Mouse (Mus musculus) CD4-positive, CD25-positive, alpha-beta regulatory T cell, adult 2 months (primary cell): ENCODE data around the gene 4921507P07Rik.

Source experiments
- DNase-seq: peaks from one replicate; pipeline ENCODE4 v3.0.0-alpha.2; 2012; ENCODE audit warnings: low read depth, low spot score

4921507P07Rik gene

DNA sequence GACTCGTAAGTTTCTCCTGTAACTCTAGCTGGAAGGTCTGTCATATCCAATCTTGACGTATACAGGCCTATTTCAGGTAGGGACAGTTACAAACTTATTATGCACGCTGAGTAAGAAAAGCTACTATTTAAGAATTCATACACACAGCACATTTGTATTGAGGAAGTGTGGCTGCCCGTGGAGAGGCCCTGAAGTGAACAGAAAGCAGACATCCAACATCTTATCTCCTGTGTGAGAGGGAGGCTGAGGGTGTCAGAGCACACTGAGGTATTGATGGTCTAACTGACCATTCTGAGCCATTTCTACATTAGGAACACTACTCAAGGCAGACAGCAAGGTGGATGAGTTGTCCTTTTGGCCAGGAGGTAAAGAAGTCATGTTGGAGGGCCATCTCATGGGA is 37.6 kb downstream of the 4921507P07Rik start:
- no peak for DNase-seq

- DNase-seq = no peak
Measured at GRCm38 (mm10) chr6:50557566-50557965, 38.9 kb downstream of the 4921507P07Rik start.

GRCm38 (mm10) chr6:50554223-50554622 is 42.2 kb downstream of the 4921507P07Rik start:
- peak; percentile 47 for DNase-seq

DNA sequence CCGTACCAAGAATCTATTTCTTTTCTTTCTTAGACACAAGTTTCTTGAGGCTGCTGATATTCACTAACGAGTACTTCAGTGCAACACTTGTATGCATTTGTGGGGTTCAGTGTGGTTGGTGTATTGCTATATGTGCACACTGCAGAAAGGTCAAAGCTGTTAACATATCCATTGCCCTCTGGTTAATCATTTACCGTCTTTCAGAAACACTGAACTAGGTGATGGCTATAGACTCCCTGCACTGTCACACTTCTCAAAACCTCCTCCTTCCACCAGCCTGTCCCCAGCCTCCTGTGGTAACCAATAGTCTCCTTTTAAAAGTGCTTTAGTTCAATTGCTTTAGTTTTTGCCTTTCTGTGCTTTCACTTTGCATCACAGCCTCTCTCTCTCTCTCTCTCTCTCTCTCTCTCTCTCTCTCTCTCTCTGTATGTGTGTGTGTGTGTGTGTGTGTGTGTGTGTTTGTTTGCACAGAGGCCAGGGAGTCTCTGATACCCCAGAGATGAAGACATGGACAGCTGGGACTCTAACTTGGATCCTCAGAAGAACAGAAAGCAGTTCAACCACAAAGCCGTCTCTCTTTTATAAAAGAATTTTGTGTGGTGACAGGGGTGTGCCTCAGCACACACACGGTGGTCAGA is 43.4 kb downstream of the 4921507P07Rik start:
- DNase-seq = no peak

DNA sequence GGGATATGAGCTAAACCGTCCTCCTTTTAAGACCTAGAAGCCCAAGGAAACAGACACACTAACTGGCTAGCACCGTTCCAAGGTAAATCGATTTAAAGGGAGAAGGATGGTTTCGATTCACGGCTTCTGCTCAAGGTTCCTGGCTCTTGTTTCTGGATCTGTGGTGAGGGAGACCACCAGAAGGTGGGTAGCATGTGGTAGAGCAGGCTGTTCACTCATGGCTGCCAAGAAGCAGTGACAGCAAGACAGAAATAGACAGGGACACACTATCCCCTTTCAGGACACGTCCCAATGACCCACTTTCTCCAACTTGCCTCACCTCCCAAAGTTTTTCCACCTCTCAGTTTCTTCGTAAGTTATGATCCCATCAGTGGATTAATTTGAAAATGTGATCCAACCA is 46.6 kb downstream of the 4921507P07Rik start:
- DNase-seq = no peak

- DNase-seq = no peak
Measured at GRCm38 (mm10) chr6:50549051-50549450, 47.4 kb downstream of the 4921507P07Rik start.

DNA sequence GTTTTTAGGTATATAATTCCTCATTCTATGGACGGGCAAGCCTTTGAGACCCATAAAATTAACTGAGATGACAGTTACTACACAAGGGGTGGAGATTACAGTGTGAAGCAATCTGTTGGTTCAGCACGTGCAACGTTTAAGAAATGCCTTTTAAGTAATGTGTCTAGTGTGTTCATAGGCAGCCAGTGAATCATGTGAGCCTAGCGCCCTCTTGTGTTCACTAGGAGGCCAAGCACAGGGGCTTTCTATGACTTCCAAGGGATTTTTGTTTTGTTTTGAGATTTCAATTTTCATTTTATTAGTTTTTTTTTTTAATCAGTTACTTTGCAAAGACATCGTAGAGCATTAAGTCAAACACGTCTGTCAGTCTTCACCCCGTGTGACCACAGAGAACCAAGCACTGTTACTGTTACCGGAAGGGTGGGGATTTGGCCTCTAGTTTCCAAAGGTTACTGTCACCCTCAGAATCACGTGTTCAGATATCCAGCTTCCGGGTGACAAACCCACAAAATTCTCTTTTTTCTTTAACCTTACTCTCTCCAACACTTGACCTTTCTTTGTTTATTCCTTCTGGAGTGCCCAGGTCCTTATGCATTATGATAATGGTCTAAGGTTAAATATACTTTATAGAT is 50.9 kb downstream of the 4921507P07Rik start:
- peak; percentile 80 for DNase-seq

- no peak for DNase-seq
Measured at GRCm38 (mm10) chr6:50542535-50542934, 53.9 kb downstream of the 4921507P07Rik start.

- DNase-seq = no peak
Measured at GRCm38 (mm10) chr6:50539641-50540040, 56.8 kb downstream of the 4921507P07Rik start.

- peak; percentile 90 for DNase-seq
Measured at GRCm38 (mm10) chr6:50536461-50536892, 60.0 kb downstream of the 4921507P07Rik start.

DNA sequence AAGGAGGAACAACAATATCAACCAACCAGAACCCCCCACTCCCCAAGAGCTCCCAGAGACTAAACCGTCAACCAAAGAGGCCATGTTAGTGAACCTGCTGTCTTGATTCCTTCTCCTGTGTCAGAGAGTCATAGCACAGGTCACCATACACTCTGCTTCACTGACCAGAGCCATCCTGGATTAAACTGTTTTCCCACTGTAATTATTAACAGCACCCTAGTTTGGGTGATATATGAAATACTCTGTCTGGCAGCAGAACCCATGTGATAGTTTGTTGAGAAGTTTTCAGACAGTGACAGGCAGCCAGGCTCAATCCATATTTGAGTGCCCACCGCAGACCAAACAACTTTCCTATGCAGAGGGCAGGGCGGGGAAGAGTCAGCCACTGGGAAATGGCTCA is 61.1 kb downstream of the 4921507P07Rik start:
- DNase-seq = no peak

DNA sequence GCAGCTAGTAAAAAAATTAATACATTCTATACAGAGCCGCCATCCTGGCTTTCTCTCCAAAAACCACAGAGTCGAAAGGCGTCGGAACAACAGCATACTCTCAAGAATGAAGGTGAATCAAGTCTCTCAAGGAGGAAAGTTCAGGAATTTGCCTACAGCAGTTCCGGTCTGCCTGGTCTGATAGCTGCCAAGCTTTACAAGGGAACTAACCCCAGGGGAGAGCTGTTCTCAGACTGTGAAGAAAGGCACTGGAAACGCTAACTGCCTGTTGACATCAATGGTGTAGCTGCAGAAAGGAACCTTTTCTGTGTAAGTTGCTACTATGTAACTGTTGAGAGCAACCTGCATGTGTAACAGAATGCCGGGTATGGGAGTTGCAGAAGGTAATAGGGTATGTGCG is 64.5 kb downstream of the 4921507P07Rik start:
- no peak for DNase-seq

GRCm38 (mm10) chr6:50531003-50531402 is 65.4 kb downstream of the 4921507P07Rik start:
- no peak for DNase-seq

DNA sequence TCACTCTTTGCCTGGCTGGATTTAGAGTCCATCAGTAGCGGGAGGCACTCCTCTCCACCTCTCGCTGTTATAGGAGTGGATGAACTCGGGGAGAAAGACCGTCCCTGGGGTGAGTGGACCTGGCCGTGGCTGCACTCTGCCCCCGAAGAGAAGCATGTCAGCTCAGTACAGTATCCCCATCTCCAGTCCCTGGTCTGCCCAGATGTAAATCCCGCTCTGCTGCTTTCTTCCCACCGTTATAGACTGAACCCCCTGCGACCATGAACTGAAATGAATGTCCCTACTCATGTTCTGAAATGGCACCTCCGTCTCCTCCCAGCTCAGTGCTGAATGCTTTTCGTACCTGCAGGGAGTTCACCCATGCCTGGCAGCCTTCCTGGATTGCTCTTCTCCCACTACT is 67.2 kb downstream of the 4921507P07Rik start:
- no peak for DNase-seq

- DNase-seq = no peak
Measured at GRCm38 (mm10) chr6:50527416-50527815, 69.0 kb downstream of the 4921507P07Rik start.

GRCm38 (mm10) chr6:50526597-50527024 is 69.8 kb downstream of the 4921507P07Rik start:
- DNase-seq = peak; percentile 82

DNA sequence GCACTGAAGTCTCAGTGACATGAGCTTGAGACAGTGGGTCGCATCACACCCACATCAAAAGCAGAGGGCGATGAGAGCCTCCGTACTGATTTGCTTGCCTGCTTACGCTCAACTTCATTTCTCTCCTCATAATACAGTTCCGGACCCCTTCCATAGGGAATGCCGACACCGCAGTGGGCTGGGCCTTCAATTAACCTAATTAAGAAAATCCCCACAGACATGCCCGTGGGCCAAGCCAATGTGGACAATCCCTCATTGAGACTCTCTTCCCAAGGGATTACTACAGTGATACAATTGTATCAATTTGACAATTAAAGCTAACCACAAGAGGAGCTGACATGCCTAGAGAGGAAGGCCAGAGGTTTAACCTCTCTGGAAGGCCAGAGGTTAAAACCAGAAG is 70.6 kb downstream of the 4921507P07Rik start:
- DNase-seq = no peak

- no peak for DNase-seq
Measured at GRCm38 (mm10) chr6:50524261-50524896, 72.1 kb downstream of the 4921507P07Rik start.
